Mouse (Mus musculus): ENCODE measurements at regions not wholly inside any gene's neighbourhood (a gene's known extent, or its start where the extent isn't known, plus 50 kb on each side); places are given as distances from the start of the nearest gene placed in this dataset.
A peak's percentile ranks its signal among the peaks of the same experiment; 100 is the strongest.

- DNase-seq (ENCODE audit: low spot score) = no peak
Observed at GRCm38 (mm10) chr4:7424081-7424480, 814.8 kb downstream of the Car8 start.

- no peak for DNase-seq (ENCODE audit: low spot score)
Observed at GRCm38 (mm10) chr4:7423204-7423603, 815.6 kb downstream of the Car8 start.

- DNase-seq (ENCODE audit: low spot score) = no peak
Observed at GRCm38 (mm10) chr4:7422787-7423186, 816.1 kb downstream of the Car8 start.

- no peak for DNase-seq (ENCODE audit: low spot score)
Observed at GRCm38 (mm10) chr4:7414301-7414700, 824.5 kb downstream of the Car8 start.

- DNase-seq (ENCODE audit: low spot score) = no peak
Observed at GRCm38 (mm10) chr4:7392696-7393095, 846.1 kb downstream of the Car8 start.

- peak; percentile 55 for DNase-seq (ENCODE audit: low spot score)
Observed at GRCm38 (mm10) chr4:7391596-7391995, 847.2 kb downstream of the Car8 start.

- peak; percentile 1 for DNase-seq (ENCODE audit: low spot score)
Observed at GRCm38 (mm10) chr4:7385069-7385468, 853.8 kb downstream of the Car8 start.

- no peak for DNase-seq (ENCODE audit: low spot score)
Observed at GRCm38 (mm10) chr4:7379996-7380395, 858.8 kb downstream of the Car8 start.

- DNase-seq (ENCODE audit: low spot score) = peak; percentile 57
Observed at GRCm38 (mm10) chr4:7364238-7365040, 874.4 kb downstream of the Car8 start.

- DNase-seq (ENCODE audit: low spot score) = no peak
Observed at GRCm38 (mm10) chr4:7363508-7363907, 875.3 kb downstream of the Car8 start.

- no peak for DNase-seq (ENCODE audit: low spot score)
Observed at GRCm38 (mm10) chr4:7356202-7356601, 882.6 kb downstream of the Car8 start.

GRCm38 (mm10) chr4:7347317-7347716 lies 891.5 kb downstream of the Car8 start:
- DNase-seq (ENCODE audit: low spot score) = no peak

GRCm38 (mm10) chr4:7341159-7341558 lies 897.7 kb downstream of the Car8 start:
- DNase-seq (ENCODE audit: low spot score) = peak; percentile 11

GRCm38 (mm10) chr4:7314261-7314660 lies 924.6 kb downstream of the Car8 start:
- no peak for DNase-seq (ENCODE audit: low spot score)

- DNase-seq (ENCODE audit: low spot score) = no peak
Observed at GRCm38 (mm10) chr4:7313219-7313618, 925.6 kb downstream of the Car8 start.

- DNase-seq (ENCODE audit: low spot score) = no peak
Observed at GRCm38 (mm10) chr4:7312160-7312559, 926.7 kb downstream of the Car8 start.

GRCm38 (mm10) chr4:7269047-7269446 lies 969.8 kb downstream of the Car8 start:
- DNase-seq (ENCODE audit: low spot score) = no peak

- DNase-seq (ENCODE audit: low spot score) = no peak
Observed at GRCm38 (mm10) chr4:7256486-7256885, 982.4 kb downstream of the Car8 start.

- DNase-seq (ENCODE audit: low spot score) = no peak
Observed at GRCm38 (mm10) chr4:7253616-7254015, 985.2 kb downstream of the Car8 start.

GRCm38 (mm10) chr4:7251641-7252040 lies 987.2 kb downstream of the Car8 start:
- DNase-seq (ENCODE audit: low spot score) = no peak

- DNase-seq (ENCODE audit: low spot score) = no peak
Observed at GRCm38 (mm10) chr4:7247816-7248215, 991.0 kb downstream of the Car8 start.

- no peak for DNase-seq (ENCODE audit: low spot score)
Observed at GRCm38 (mm10) chr4:7247244-7247643, 991.6 kb downstream of the Car8 start.

GRCm38 (mm10) chr4:7246828-7247227 lies 992.0 kb downstream of the Car8 start:
- DNase-seq (ENCODE audit: low spot score) = no peak
